Mouse (Mus musculus) testis, adult 2 months (tissue): ENCODE results near the gene Larp1. TPM values are rescaled to one million over a fixed set of nuclear protein-coding genes. Genes with fewer than 3 reads are reported as not detected.

Experiments
- H3K27ac ChIP-seq: fragments of 200-500 bp; 2 replicates; pipeline ENCODE4 v1.5.1; 2012; ENCODE audit warnings: low read depth, low read length; ENCODE audit not compliant: control insufficient read depth, insufficient read depth
- H3K27me3 ChIP-seq: fragments of 200-500 bp; 2 replicates; pipeline ENCODE4 v1.6.1; 2012; ENCODE audit warnings: mild to moderate bottlenecking, low read length, moderate library complexity; ENCODE audit not compliant: control insufficient read depth, insufficient read depth
- H3K36me3 ChIP-seq: fragments of 200-500 bp; 2 replicates; pipeline ENCODE4 v1.6.1; 2012; ENCODE audit warnings: mild to moderate bottlenecking, low read length; ENCODE audit not compliant: control insufficient read depth, insufficient read depth
- H3K4me1 ChIP-seq: fragments of 200-500 bp; 2 replicates; pipeline ENCODE4 v1.6.1; 2012; ENCODE audit warnings: low read length; ENCODE audit not compliant: control insufficient read depth, insufficient read depth
- H3K4me3 ChIP-seq: fragments of 200-500 bp; 2 replicates; pipeline ENCODE4 v1.5.1; 2012; ENCODE audit warnings: low read depth, mild to moderate bottlenecking, low read length, moderate library complexity, mixed read lengths; ENCODE audit not compliant: control insufficient read depth
- CTCF ChIP-seq: fragments of 200-500 bp; IDR thresholded peaks from 2 replicates; pipeline ENCODE4 v1.5.1; 2012; ENCODE audit warnings: low read depth, mild to moderate bottlenecking, inconsistent platforms, low read length, moderate library complexity; ENCODE audit not compliant: control insufficient read depth, insufficient read depth, insufficient replicate concordance
- POLR2A ChIP-seq: fragments of 200-500 bp; IDR thresholded peaks from 2 replicates; pipeline ENCODE4 v1.6.1; 2012; ENCODE audit warnings: low read depth, mild to moderate bottlenecking, inconsistent platforms, low read length, moderate library complexity; ENCODE audit not compliant: control insufficient read depth
- polyA plus RNA-seq: library from polyadenylated mRNA; depleted of rRNA; stranded (reverse); fragments of >200 nt; gene quantifications from 2 replicates; pipeline ENCODE4 v1.2.3, GENCODE M21; 2012

The Larp1 gene
- polyA plus RNA-seq, 1 experiment, result 129 TPM

GRCm38 (mm10) chr11:58021095-58021494, 12.2 kb downstream of the Larp1 start:
- Histone ChIP-seq H3K27ac (no peak overlapping the region), H3K4me3 (no peak overlapping the region), H3K27me3 (no peaks in the 10 kb centered on the region), H3K4me1 (peaks cover 8% of the 10 kb centered on the region), H3K36me3 (no peaks in the 10 kb centered on the region)
- no peak for TF ChIP-seq CTCF
- TF ChIP-seq POLR2A, result no peak

GRCm38 (mm10) chr11:58021618-58022017, 12.8 kb downstream of the Larp1 start:
- no peak overlapping the region for H3K27ac ChIP-seq
- H3K27me3 ChIP-seq, result no peaks in the 10 kb centered on the region
- peaks cover 8% of the 10 kb centered on the region for H3K4me1 ChIP-seq
- no peak overlapping the region for H3K4me3 ChIP-seq
- H3K36me3 ChIP-seq, result no peaks in the 10 kb centered on the region; the same call in 1 of the 2 replicates
- no peak for TF ChIP-seq CTCF
- TF ChIP-seq POLR2A, result no peak

DNA sequence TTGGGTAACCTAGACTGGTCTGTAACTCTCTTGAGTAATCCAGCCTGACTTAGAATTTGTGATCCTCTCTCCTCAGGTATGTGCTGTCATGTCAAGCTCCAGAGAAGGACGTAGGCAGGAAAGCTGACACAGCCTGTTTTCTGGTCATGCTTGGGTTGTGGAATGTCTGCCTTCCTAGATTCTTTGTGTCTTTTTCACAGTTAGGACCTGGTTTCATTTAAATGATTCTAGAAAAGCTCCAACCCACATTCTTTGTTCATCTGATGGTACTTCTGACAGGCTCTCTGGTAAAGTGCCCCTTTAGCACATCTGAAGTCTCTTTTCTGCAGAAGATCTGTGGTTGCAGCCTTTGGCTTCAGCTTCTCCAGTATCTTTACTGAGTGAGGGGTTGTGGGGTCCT, 15.4 kb downstream of the Larp1 start:
- Histone ChIP-seq H3K27me3 (no peaks in the 10 kb centered on the region), H3K4me3 (no peak overlapping the region), H3K36me3 (no peaks in the 10 kb centered on the region; the same call in 1 of the 2 replicates), H3K4me1 (peaks cover 6% of the 10 kb centered on the region), H3K27ac (no peak overlapping the region)
- TF ChIP-seq CTCF, result no peak

- Histone ChIP-seq H3K4me3 (no peak overlapping the region), H3K27ac (no peak overlapping the region), H3K27me3 (no peaks in the 10 kb centered on the region), H3K36me3 (no peaks in the 10 kb centered on the region; the same call in 1 of the 2 replicates), H3K4me1 (peaks cover 6% of the 10 kb centered on the region)
- TF ChIP-seq CTCF (no peak), POLR2A (no peak)
Measured at GRCm38 (mm10) chr11:58024671-58025070, 15.8 kb downstream of the Larp1 start.

- Histone ChIP-seq H3K36me3 (no peaks in the 10 kb centered on the region; the same call in 1 of the 2 replicates), H3K4me1 (peaks cover 4% of the 10 kb centered on the region), H3K27ac (no peak overlapping the region), H3K4me3 (no peak overlapping the region), H3K27me3 (no peaks in the 10 kb centered on the region)
- TF ChIP-seq POLR2A, result no peak
Measured at GRCm38 (mm10) chr11:58025881-58026280, 17.0 kb downstream of the Larp1 start.

- Histone ChIP-seq H3K36me3 (no peaks in the 10 kb centered on the region; the same call in 1 of the 2 replicates), H3K4me3 (no peak overlapping the region), H3K4me1 (peaks cover 4% of the 10 kb centered on the region), H3K27me3 (no peaks in the 10 kb centered on the region), H3K27ac (no peak overlapping the region)
- TF ChIP-seq CTCF (no peak), POLR2A (no peak)
Measured at GRCm38 (mm10) chr11:58026337-58026736, 17.5 kb downstream of the Larp1 start.

DNA sequence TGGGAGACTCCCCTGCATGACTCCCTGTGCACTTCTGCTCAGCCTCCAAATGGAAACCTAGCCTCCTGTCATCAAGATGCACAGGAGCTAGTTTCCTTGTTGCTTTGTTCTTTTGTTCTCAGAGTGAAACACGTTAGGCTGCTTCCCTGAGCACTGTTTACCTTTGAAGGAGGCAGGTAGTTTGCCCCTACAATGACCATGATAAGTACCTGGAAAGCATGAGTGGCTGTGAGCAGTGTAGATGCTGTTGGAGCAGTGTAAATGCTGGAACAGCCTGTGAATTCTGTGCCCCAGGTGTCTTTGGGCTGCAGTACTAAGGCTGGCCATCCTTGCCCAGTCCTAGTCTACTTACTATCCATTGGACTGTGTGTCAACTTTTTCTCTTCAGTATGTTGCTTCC, 18.0 kb downstream of the Larp1 start:
- peaks cover 7% of the 10 kb centered on the region for H3K4me1 ChIP-seq

GRCm38 (mm10) chr11:58028981-58029380, 20.1 kb downstream of the Larp1 start:
- TF ChIP-seq CTCF (no peak), POLR2A (no peak)
- H3K4me3 ChIP-seq, result no peak overlapping the region
- no peaks in the 10 kb centered on the region for H3K27me3 ChIP-seq
- H3K4me1 ChIP-seq, result peaks cover 7% of the 10 kb centered on the region; the same call in 1 of the 2 replicates
- no peak overlapping the region for H3K27ac ChIP-seq
- no peaks in the 10 kb centered on the region; the same call in 1 of the 2 replicates for H3K36me3 ChIP-seq

More for the DNA sequence above, 18.0 kb downstream of the Larp1 start:
- Histone ChIP-seq H3K27ac (no peak overlapping the region), H3K4me3 (no peak overlapping the region), H3K27me3 (no peaks in the 10 kb centered on the region), H3K36me3 (no peaks in the 10 kb centered on the region; the same call in 1 of the 2 replicates)
- TF ChIP-seq CTCF, result no peak
- no peak for TF ChIP-seq POLR2A
